Mouse (Mus musculus) hindbrain, postnatal 0 days (tissue): ENCODE measurements at regions not wholly inside any gene's neighbourhood (a gene's known extent, or its start where the extent isn't known, plus 50 kb on each side); places are given as distances from the start of the nearest gene placed in this dataset.

ENCODE experiments used
- ATAC-seq: fragments of 200-750 bp; cut with Nextera tagmentation; 2 replicates; pipeline ENCODE4 v1.8.0; 2017; ENCODE audit warnings: mild to moderate bottlenecking, moderate TSS enrichment, moderate library complexity
- DNase-seq: peaks from one replicate; pipeline ENCODE4 v3.0.0-alpha.2; 2015; ENCODE audit warnings: low spot score
- H3K27ac ChIP-seq: fragments of 300-500 bp; sonication (generic); 2 replicates; pipeline ENCODE4 v1.5.1; 2014; ENCODE audit warnings: mild to moderate bottlenecking
- H3K27me3 ChIP-seq: fragments of 300-500 bp; sonication (generic); 2 replicates; pipeline ENCODE4 v1.6.1; 2014; ENCODE audit warnings: low read length, mixed read lengths; ENCODE audit not compliant: insufficient read depth
- H3K36me3 ChIP-seq: fragments of 300-500 bp; sonication (generic); 2 replicates; pipeline ENCODE4 v1.6.1; 2014; ENCODE audit warnings: low read length, mixed read lengths; ENCODE audit not compliant: insufficient read depth
- H3K4me1 ChIP-seq: fragments of 300-500 bp; sonication (generic); 2 replicates; pipeline ENCODE4 v1.6.1; 2014; ENCODE audit warnings: antibody characterized with exemption, low read length, mixed read lengths; ENCODE audit not compliant: insufficient read depth
- H3K4me2 ChIP-seq: fragments of 300-500 bp; sonication (generic); 2 replicates; pipeline ENCODE4 v1.6.1; 2014; ENCODE audit warnings: low read depth, mild to moderate bottlenecking, low read length, moderate library complexity, mixed read lengths
- H3K4me3 ChIP-seq: fragments of 300-500 bp; sonication (generic); 2 replicates; pipeline ENCODE4 v1.5.1; 2014; ENCODE audit warnings: low read length
- H3K9ac ChIP-seq: fragments of 300-500 bp; sonication (generic); replicated peaks from 2 replicates; pipeline ENCODE4 v1.6.1; 2014; ENCODE audit warnings: mild to moderate bottlenecking, low read length, moderate library complexity, mixed read lengths
- H3K9me3 ChIP-seq: fragments of 300-500 bp; sonication (generic); 2 replicates; pipeline ENCODE4 v1.6.1; 2016; ENCODE audit warnings: low read length, mixed read lengths
- CTCF ChIP-seq: IDR thresholded peaks from 2 replicates; pipeline ENCODE4 v1.5.1; 2016; ENCODE audit warnings: antibody characterized with exemption, control low read depth, low read depth
- WGBS: fragments of 180-500 bp; shearing (Covaris S2); extraction: QIAGEN DNeasy Blood & Tissue Kit; methylation state at CpG from one replicate; pipeline ENCODE4 v1.1.7; 2014; 5-methylcytosine and 5-hydroxymethylcytosine counted together

DNA sequence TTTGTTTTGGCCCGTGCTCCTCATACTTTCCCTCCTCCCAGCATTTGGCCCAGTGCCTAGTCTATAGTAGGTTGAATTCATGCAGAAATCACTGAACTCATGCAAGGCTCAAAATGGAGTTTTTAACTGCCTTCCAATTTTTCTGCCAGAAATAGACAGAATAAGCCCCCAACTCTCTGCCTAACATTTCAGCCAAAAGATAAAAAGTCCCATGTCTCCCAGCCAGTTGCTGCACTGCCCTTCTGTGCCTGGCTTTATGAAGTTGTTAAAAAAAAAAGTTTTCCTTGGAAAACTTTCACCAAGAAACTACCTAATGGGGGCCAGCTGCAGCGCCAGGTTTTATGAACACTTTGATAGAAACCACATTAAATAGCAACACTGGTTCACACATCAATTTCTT, 222.0 kb downstream of the Zic3 start:
- Histone ChIP-seq H3K27me3 (no peaks in the 10 kb centered on the region), H3K4me2 (no peak overlapping the region), H3K36me3 (no peaks in the 10 kb centered on the region), H3K9me3 (no peaks in the 10 kb centered on the region), H3K4me1 (no peaks in the 10 kb centered on the region), H3K9ac (no peak overlapping the region), H3K27ac (no peak overlapping the region), H3K4me3 (no peak overlapping the region)
- ATAC-seq = no peak
- 76% methylated on average over 2 of the region's 2 CpGs for WGBS
- TF ChIP-seq CTCF = no peak
- DNase-seq = peak; percentile 32

DNA sequence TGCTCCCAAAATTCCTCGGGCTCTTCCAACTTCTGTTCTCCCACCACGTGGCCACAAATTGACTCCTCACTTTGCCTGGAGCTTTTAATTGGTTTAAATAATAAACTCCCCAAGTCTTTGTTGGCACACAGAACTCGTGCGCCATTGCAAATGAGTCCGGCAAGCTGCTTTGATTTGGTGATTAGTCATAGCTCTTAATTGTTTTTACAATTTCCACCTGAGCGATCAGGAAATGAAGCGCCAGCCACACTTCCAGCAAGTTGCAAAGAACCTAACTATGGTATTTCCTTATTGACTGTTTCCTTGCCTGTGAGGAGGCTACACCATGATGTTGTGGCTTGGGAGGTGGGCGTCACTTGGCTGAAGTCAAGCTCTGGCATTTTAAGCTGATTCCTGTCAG, 233.5 kb downstream of the Zic3 start:
- Histone ChIP-seq H3K4me3 (no peak overlapping the region), H3K27ac (no peak overlapping the region), H3K9me3 (no peaks in the 10 kb centered on the region), H3K27me3 (no peaks in the 10 kb centered on the region), H3K4me1 (no peaks in the 10 kb centered on the region), H3K36me3 (no peaks in the 10 kb centered on the region), H3K9ac (no peak overlapping the region), H3K4me2 (peak overlapping the region; percentile 21; the same call in 1 of the 2 replicates)
- DNase-seq (peak; percentile 46), ATAC-seq (no peak)
- WGBS = 57% methylated on average over 8 of the region's 8 CpGs
- TF ChIP-seq CTCF = no peak

DNA sequence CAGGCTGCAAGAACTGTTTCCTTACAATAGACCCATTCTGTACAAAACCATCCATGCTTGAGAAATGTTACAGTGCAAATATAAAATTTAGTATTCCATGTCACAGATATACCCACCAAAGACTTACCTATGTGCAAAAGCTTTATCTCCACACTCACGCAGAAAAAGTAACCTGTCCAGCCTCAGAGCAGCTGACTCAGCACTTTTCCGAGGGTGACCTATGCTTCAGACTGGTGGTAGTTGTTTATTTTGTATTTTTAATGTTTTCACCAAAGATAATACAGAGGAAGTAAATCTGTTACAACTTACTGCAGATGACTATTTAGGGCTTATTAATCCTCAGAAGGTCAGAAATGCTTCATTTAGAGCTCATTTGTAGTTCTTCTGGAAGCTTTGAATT, 260.4 kb downstream of the Zic3 start:
- H3K4me1 ChIP-seq = no peaks in the 10 kb centered on the region
- no peaks in the 10 kb centered on the region for H3K27me3 ChIP-seq
- no peak overlapping the region for H3K4me3 ChIP-seq
- no peak for ATAC-seq
- H3K27ac ChIP-seq = no peak overlapping the region
- H3K9ac ChIP-seq = no peak overlapping the region
- no peaks in the 10 kb centered on the region for H3K9me3 ChIP-seq
- H3K4me2 ChIP-seq = no peak overlapping the region
- DNase-seq = no peak
- 80% methylated on average over 2 of the region's 2 CpGs for WGBS
- no peak for TF ChIP-seq CTCF
- H3K36me3 ChIP-seq = no peaks in the 10 kb centered on the region

DNA sequence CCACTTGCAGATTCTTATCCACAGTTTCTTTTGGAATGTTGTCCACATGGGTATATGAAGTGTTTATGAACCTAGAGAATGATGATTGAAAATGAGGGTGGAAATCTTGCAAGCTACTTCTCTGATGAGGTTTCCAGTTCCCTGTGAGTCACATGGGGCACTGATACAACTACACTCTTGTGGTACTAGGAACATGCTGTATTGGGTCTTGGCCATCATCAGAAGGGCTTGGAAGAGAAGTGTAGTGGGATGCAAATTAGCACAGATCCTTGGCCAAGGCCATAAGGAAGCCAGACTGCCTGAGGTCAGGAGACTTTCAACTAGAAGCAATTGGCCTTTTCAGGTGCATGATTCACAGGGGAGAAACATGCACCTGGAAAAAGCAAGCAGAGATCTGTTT, 300.3 kb downstream of the Zic3 start:
- H3K4me1 ChIP-seq = no peaks in the 10 kb centered on the region
- no peak for ATAC-seq
- no peak overlapping the region for H3K27ac ChIP-seq
- TF ChIP-seq CTCF = no peak
- no peaks in the 10 kb centered on the region for H3K27me3 ChIP-seq
- H3K9ac ChIP-seq = no peak overlapping the region
- H3K4me2 ChIP-seq = no peak overlapping the region
- H3K4me3 ChIP-seq = no peak overlapping the region
- DNase-seq = no peak
- no peaks in the 10 kb centered on the region for H3K36me3 ChIP-seq
- no peaks in the 10 kb centered on the region for H3K9me3 ChIP-seq

DNA sequence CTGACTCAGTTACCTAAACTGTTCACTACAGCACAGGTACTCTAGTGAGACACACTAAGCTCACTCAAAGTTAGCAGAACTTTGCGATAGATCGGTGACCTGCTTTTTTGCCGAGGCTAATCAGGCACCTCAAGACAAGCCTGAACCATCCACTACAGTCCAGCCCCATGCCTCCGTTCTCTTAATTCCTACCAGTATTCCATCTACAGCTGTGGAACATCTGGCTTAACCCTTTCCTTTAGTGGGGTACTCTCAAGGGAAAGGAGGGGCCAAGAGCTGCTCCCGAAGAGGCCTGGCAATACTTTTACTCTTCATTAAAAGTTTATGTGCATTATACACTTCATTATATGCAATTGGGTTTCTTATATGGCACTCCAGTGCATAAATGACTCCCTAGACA, 329.1 kb downstream of the Zic3 start:
- Histone ChIP-seq H3K4me2 (no peak overlapping the region), H3K9ac (no peak overlapping the region), H3K4me3 (no peak overlapping the region), H3K36me3 (no peaks in the 10 kb centered on the region), H3K27ac (no peak overlapping the region), H3K27me3 (no peaks in the 10 kb centered on the region), H3K9me3 (no peaks in the 10 kb centered on the region), H3K4me1 (no peaks in the 10 kb centered on the region)
- WGBS = 90% methylated on average over 5 of the region's 5 CpGs
- no peak for DNase-seq
- TF ChIP-seq CTCF = no peak
- ATAC-seq = no peak

DNA sequence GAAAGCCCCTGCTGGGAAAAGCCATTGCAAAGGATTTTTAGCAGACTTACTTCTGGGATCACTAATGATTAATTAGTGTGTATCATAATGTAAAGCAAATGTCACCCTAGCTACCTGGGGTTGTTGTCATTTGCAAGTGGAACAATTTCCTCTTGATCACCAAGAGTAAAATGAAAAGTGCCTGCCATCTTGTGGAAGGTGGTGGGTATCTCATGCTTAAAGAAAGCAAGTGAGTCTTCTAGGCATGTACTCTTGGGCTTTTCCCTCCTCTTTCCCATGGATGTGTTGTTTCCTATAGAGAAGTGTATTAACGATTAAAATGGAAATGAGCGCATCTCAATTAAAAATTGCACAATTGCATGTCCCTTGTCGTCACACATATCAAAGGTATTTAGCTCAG, 355.4 kb downstream of the Zic3 start:
- Histone ChIP-seq H3K4me3 (no peak overlapping the region), H3K36me3 (no peaks in the 10 kb centered on the region), H3K4me2 (peak overlapping the region; percentile 24; the same call in 1 of the 2 replicates), H3K27me3 (no peaks in the 10 kb centered on the region), H3K27ac (no peak overlapping the region), H3K9me3 (no peaks in the 10 kb centered on the region), H3K9ac (no peak overlapping the region), H3K4me1 (no peaks in the 10 kb centered on the region)
- TF ChIP-seq CTCF = peak; percentile 69
- peak; percentile 75 for DNase-seq
- peak; percentile 61; the same call in 1 of the 2 replicates for ATAC-seq
- 62% methylated on average over 3 of the region's 3 CpGs for WGBS
